Mouse (Mus musculus) embryonic fibroblast, embryonic 13.5 days (primary cell): ENCODE data around the gene Cc2d2a.

ENCODE experiments used
- CTCF ChIP-seq: IDR thresholded peaks from 2 replicates; pipeline ENCODE4 v1.5.1; 2011; ENCODE audit warnings: mild to moderate bottlenecking, control low read depth, low read length, moderate library complexity, borderline replicate concordance; ENCODE audit not compliant: insufficient read depth
- POLR2A ChIP-seq: IDR thresholded peaks from 2 replicates; pipeline ENCODE4 v1.6.1; 2011; ENCODE audit warnings: low read depth, mild to moderate bottlenecking, control low read depth, low read length, moderate library complexity

- TF ChIP-seq POLR2A (no peak), CTCF (no peak)
Observed at GRCm38 (mm10) chr5:43776993-43777392, 114.8 kb downstream of the Cc2d2a start.
